Mouse (Mus musculus) kidney, postnatal 10 days (tissue): ENCODE measurements around the gene Senp6.
A peak's percentile ranks its signal among the peaks of the same experiment; 100 is the strongest.

Source experiments
- DNase-seq: peaks from one replicate; pipeline ENCODE4 v3.0.0; 2021; ENCODE audit warnings: mixed read lengths

The Senp6 gene

GRCm38 (mm10) chr9:80172396-80173222 is 105.9 kb downstream of the Senp6 start:
- no peak for DNase-seq

GRCm38 (mm10) chr9:80173629-80174028 is 106.9 kb downstream of the Senp6 start:
- DNase-seq = peak; percentile 58

- peak; percentile 71 for DNase-seq
Measured at GRCm38 (mm10) chr9:80176696-80177478, 110.2 kb downstream of the Senp6 start.

GRCm38 (mm10) chr9:80178670-80179069 is 112.0 kb downstream of the Senp6 start:
- DNase-seq = no peak

GRCm38 (mm10) chr9:80179688-80180087 is 113.0 kb downstream of the Senp6 start:
- no peak for DNase-seq

- DNase-seq = no peak
Measured at GRCm38 (mm10) chr9:80180771-80181170, 114.1 kb downstream of the Senp6 start.

- no peak for DNase-seq
Measured at GRCm38 (mm10) chr9:80181692-80182091, 115.0 kb downstream of the Senp6 start.

GRCm38 (mm10) chr9:80184138-80184537 is 117.4 kb downstream of the Senp6 start:
- DNase-seq = no peak

GRCm38 (mm10) chr9:80185737-80186136 is 119.0 kb downstream of the Senp6 start:
- no peak for DNase-seq

- no peak for DNase-seq
Measured at GRCm38 (mm10) chr9:80186693-80187092, 120.0 kb downstream of the Senp6 start.

- no peak for DNase-seq
Measured at GRCm38 (mm10) chr9:80188324-80188893, 121.7 kb downstream of the Senp6 start.

- no peak for DNase-seq
Measured at GRCm38 (mm10) chr9:80191240-80191639, 124.5 kb downstream of the Senp6 start.

GRCm38 (mm10) chr9:80192324-80192723 is 125.6 kb downstream of the Senp6 start:
- DNase-seq = peak; percentile 67

GRCm38 (mm10) chr9:80194446-80194845 is 127.7 kb downstream of the Senp6 start:
- DNase-seq = no peak
